Mouse (Mus musculus): Measurements from ENCODE around the gene Cct2. TPM values are rescaled to one million over a fixed set of nuclear protein-coding genes. Genes with fewer than 3 reads are reported as not detected.

The Cct2 gene
- total RNA-seq, 2 experiments from 2014 or later, result 79.9 to 179 TPM

GRCm38 (mm10) chr10:117009691-117010090 is 53.9 kb downstream of the Cct2 start:
- no peak for ATAC-seq (replicated peaks; ENCODE audit: low FRiP score, poor library complexity, severe bottlenecking)

- no peak for ATAC-seq (replicated peaks; ENCODE audit: low FRiP score, poor library complexity, severe bottlenecking)
These were observed 57.7 kb downstream of the Cct2 start for GRCm38 (mm10) chr10:117005707-117006464.

- no peak for ATAC-seq (replicated peaks; ENCODE audit: low FRiP score, poor library complexity, severe bottlenecking)
These were observed 58.9 kb downstream of the Cct2 start for GRCm38 (mm10) chr10:117004695-117005094.

Other genes with a start within 250 kb of the Cct2 start
- not detected in 2 replicates for gene Myrfl, start 166.9 kb downstream of the Cct2 start, total RNA-seq (2015; ENCODE audit: low replicate concordance)
- gene Myrfl, start 166.9 kb downstream of the Cct2 start, total RNA-seq (2017; ENCODE audit: low replicate concordance), result not detected in 2 replicates
- gene Rab3ip, start 113.0 kb downstream of the Cct2 start, total RNA-seq (2015; ENCODE audit: low replicate concordance), result 0.63 and 2.5 TPM in 2 replicates
- 1.8 and 3.7 TPM in 2 replicates for gene Rab3ip, start 113.0 kb downstream of the Cct2 start, total RNA-seq (2017; ENCODE audit: low replicate concordance)
- gene Gm10271, start 91.2 kb downstream of the Cct2 start, total RNA-seq (2015; ENCODE audit: low replicate concordance), result not detected in 2 replicates
- gene Gm10271, start 91.2 kb downstream of the Cct2 start, total RNA-seq (2017; ENCODE audit: low replicate concordance), result not detected in 2 replicates
- not detected in 2 replicates for gene Best3, start 77.5 kb downstream of the Cct2 start, total RNA-seq (2015; ENCODE audit: low replicate concordance)
- gene Best3, start 77.5 kb downstream of the Cct2 start, total RNA-seq (2017; ENCODE audit: low replicate concordance), result not detected in 2 replicates
- gene Lrrc10, start 18.5 kb downstream of the Cct2 start, total RNA-seq (2015; ENCODE audit: low replicate concordance), result not detected in 2 replicates
- gene Lrrc10, start 18.5 kb downstream of the Cct2 start, total RNA-seq (2017; ENCODE audit: low replicate concordance), result not detected in 2 replicates
- 23.4 and 34.3 TPM in 2 replicates for gene Frs2, start 84.7 kb upstream of the Cct2 start, total RNA-seq (2015; ENCODE audit: low replicate concordance)
- 24.2 and 34.2 TPM in 2 replicates for gene Frs2, start 84.7 kb upstream of the Cct2 start, total RNA-seq (2017; ENCODE audit: low replicate concordance)
- 25.9 and 28.6 TPM in 2 replicates for gene Yeats4, start 160.7 kb upstream of the Cct2 start, total RNA-seq (2015; ENCODE audit: low replicate concordance)
- 25.0 and 51.6 TPM in 2 replicates for gene Yeats4, start 160.7 kb upstream of the Cct2 start, total RNA-seq (2017; ENCODE audit: low replicate concordance)
- gene 9530003J23Rik, start 174.9 kb upstream of the Cct2 start, total RNA-seq (2015; ENCODE audit: low replicate concordance), result not detected in 2 replicates
- 0.56 TPM in 1 of 2 replicates, not detected in the other for gene 9530003J23Rik, start 174.9 kb upstream of the Cct2 start, total RNA-seq (2017; ENCODE audit: low replicate concordance)
- 2,691 and 2,758 TPM in 2 replicates for gene Lyz2, start 218.5 kb upstream of the Cct2 start, total RNA-seq (2015; ENCODE audit: low replicate concordance)
- 1,711 and 2,049 TPM in 2 replicates for gene Lyz2, start 218.5 kb upstream of the Cct2 start, total RNA-seq (2017; ENCODE audit: low replicate concordance)
- gene Lyz1, start 229.1 kb upstream of the Cct2 start, total RNA-seq (2015; ENCODE audit: low replicate concordance), result 2.7 and 4.0 TPM in 2 replicates
- 1.1 TPM in 1 of 2 replicates, not detected in the other for gene Lyz1, start 229.1 kb upstream of the Cct2 start, total RNA-seq (2017; ENCODE audit: low replicate concordance)